Mouse (Mus musculus) forebrain, embryonic 14.5 days (tissue): ENCODE measurements around the gene Med12. TPM values are rescaled to one million over a fixed set of nuclear protein-coding genes. Genes with fewer than 3 reads are reported as not detected.

ENCODE experiments used
- ATAC-seq: fragments of 200-750 bp; cut with Nextera tagmentation; 2 replicates; pipeline ENCODE4 v1.8.0; 2017; ENCODE audit warnings: mild to moderate bottlenecking, moderate library complexity
- DNase-seq: peaks from one replicate; pipeline ENCODE4 v3.0.0-alpha.2; 2015; ENCODE audit warnings: low spot score
- H3K27ac ChIP-seq: fragments of 300-500 bp; sonication (generic); 2 replicates; pipeline ENCODE4 v1.5.1; 2014; ENCODE audit warnings: low read depth, mild to moderate bottlenecking, control low read depth, low read length, moderate library complexity
- H3K27me3 ChIP-seq: fragments of 300-500 bp; sonication (generic); replicated peaks from 2 replicates; pipeline ENCODE4 v1.6.1; 2014; ENCODE audit warnings: low read length, control low read depth, mixed read lengths; ENCODE audit not compliant: control insufficient read depth, insufficient read depth
- H3K36me3 ChIP-seq: fragments of 300-500 bp; sonication (generic); 2 replicates; pipeline ENCODE4 v1.6.1; 2014; ENCODE audit warnings: low read length, control low read depth; ENCODE audit not compliant: control insufficient read depth, insufficient read depth
- H3K4me1 ChIP-seq: fragments of 300-500 bp; sonication (generic); 2 replicates; pipeline ENCODE4 v1.6.1; 2014; ENCODE audit warnings: antibody characterized with exemption, low read length, control low read depth; ENCODE audit not compliant: control insufficient read depth, insufficient read depth
- H3K4me2 ChIP-seq: fragments of 300-500 bp; sonication (generic); 2 replicates; pipeline ENCODE4 v1.6.1; 2014; ENCODE audit warnings: mild to moderate bottlenecking, control low read depth, low read length
- H3K4me3 ChIP-seq: fragments of 300-500 bp; sonication (generic); 2 replicates; pipeline ENCODE4 v1.5.1; 2014; ENCODE audit warnings: low read depth, low read length, control low read depth
- H3K9ac ChIP-seq: fragments of 300-500 bp; sonication (generic); 2 replicates; pipeline ENCODE4 v1.6.1; 2014; ENCODE audit warnings: mild to moderate bottlenecking, low read length, control low read depth, moderate library complexity
- H3K9me3 ChIP-seq: fragments of 300-500 bp; sonication (generic); replicated peaks from 2 replicates; pipeline ENCODE4 v1.6.1; 2016; ENCODE audit warnings: low read length, control low read depth, mixed read lengths; ENCODE audit not compliant: control insufficient read depth
- WGBS: fragments of 180-500 bp; shearing (Covaris S2); extraction: QIAGEN DNeasy Blood & Tissue Kit; methylation state at CpG from one replicate; pipeline ENCODE4 v1.1.7; 2014; 5-methylcytosine and 5-hydroxymethylcytosine counted together
- polyA plus RNA-seq: library from polyadenylated mRNA; unstranded; fragments of >200 nt; fragmentation: Nextera tagmentation; extraction: Ambion mirVana; gene quantifications from 2 replicates; pipeline ENCODE4 v1.2.1, GENCODE M21; 2014

Gene Med12
- polyA plus RNA-seq, 1 experiment from 2014 or later, result 25.0 TPM

GRCm38 (mm10) chrX:101268025-101268754 lies 5.6 kb upstream of the Med12 start, which contains the start of gene Il2rg:
TSS of gene Il2rg (minus strand) at chrX:101268255.
- no peak within 1 kb of the TSS for H3K9ac ChIP-seq
- no peak within 1 kb of the TSS for H3K27ac ChIP-seq
- ATAC-seq (no peak), DNase-seq (no peak)
- no peaks in the 10 kb centered on the region for H3K36me3 ChIP-seq
- WGBS, result 77% methylated on average over 5 of the region's 5 CpGs
- H3K4me2 ChIP-seq, result no peak within 1 kb of the TSS
- H3K9me3 ChIP-seq, result no peaks in the 10 kb centered on the region
- no peaks in the 10 kb centered on the region for H3K4me1 ChIP-seq
- H3K27me3 ChIP-seq, result no peaks in the 10 kb centered on the region
- no peak within 1 kb of the TSS for H3K4me3 ChIP-seq

GRCm38 (mm10) chrX:101268755-101269124 lies 5.1 kb upstream of the Med12 start, which contains the start of gene Gm20489:
TSS of gene Gm20489 (minus strand) at chrX:101269023.
- Histone ChIP-seq H3K4me2 (no peak within 1 kb of the TSS), H3K4me3 (no peak within 1 kb of the TSS), H3K27me3 (no peaks in the 10 kb centered on the region), H3K4me1 (no peaks in the 10 kb centered on the region), H3K9ac (no peak within 1 kb of the TSS), H3K27ac (no peak within 1 kb of the TSS), H3K36me3 (no peaks in the 10 kb centered on the region), H3K9me3 (no peaks in the 10 kb centered on the region)
- ATAC-seq, result no peak
- 68% methylated on average over 3 of the region's 3 CpGs for WGBS
- no peak for DNase-seq

GRCm38 (mm10) chrX:101273410-101273809 lies 420 bp upstream of the Med12 start:
- peak overlapping the region; percentile 54 for H3K4me2 ChIP-seq
- peaks cover 10% of the 10 kb centered on the region; the same call in 1 of the 2 replicates for H3K36me3 ChIP-seq
- no peaks in the 10 kb centered on the region for H3K4me1 ChIP-seq
- WGBS, result 33% methylated on average over 6 of the region's 6 CpGs
- ATAC-seq (peak; percentile 13), DNase-seq (no peak)
- no peaks in the 10 kb centered on the region for H3K27me3 ChIP-seq
- H3K4me3 ChIP-seq, result peak overlapping the region; percentile 49
- no peak overlapping the region for H3K27ac ChIP-seq
- H3K9me3 ChIP-seq, result no peaks in the 10 kb centered on the region
- H3K9ac ChIP-seq, result peak overlapping the region; percentile 66

- no peak for ATAC-seq
- no peak overlapping the region for H3K9ac ChIP-seq
These were observed 9.0 kb downstream of the Med12 start for GRCm38 (mm10) chrX:101282813-101283212.

GRCm38 (mm10) chrX:101285534-101285933 lies 11.7 kb downstream of the Med12 start:
- DNase-seq (peak; percentile 59), ATAC-seq (peak; percentile 52; the same call in 1 of the 2 replicates)
- no peaks in the 10 kb centered on the region for H3K27me3 ChIP-seq
- WGBS, result 33% methylated on average over 6 of the region's 6 CpGs
- no peak overlapping the region for H3K4me3 ChIP-seq
- no peak overlapping the region for H3K27ac ChIP-seq
- H3K4me1 ChIP-seq, result no peaks in the 10 kb centered on the region
- H3K4me2 ChIP-seq, result no peak overlapping the region
- peaks cover 84% of the 10 kb centered on the region for H3K36me3 ChIP-seq
- no peak overlapping the region for H3K9ac ChIP-seq
- H3K9me3 ChIP-seq, result no peaks in the 10 kb centered on the region

More at GRCm38 (mm10) chrX:101282813-101283212, 9.0 kb downstream of the Med12 start:
- DNase-seq, result no peak
- H3K36me3 ChIP-seq, result peaks cover 84% of the 10 kb centered on the region
- H3K27me3 ChIP-seq, result no peaks in the 10 kb centered on the region
- no peak overlapping the region for H3K4me3 ChIP-seq
- no peak overlapping the region for H3K4me2 ChIP-seq
- no peaks in the 10 kb centered on the region for H3K9me3 ChIP-seq
- no peak overlapping the region for H3K27ac ChIP-seq
- 89% methylated on average over 6 of the region's 6 CpGs for WGBS
- no peaks in the 10 kb centered on the region for H3K4me1 ChIP-seq

GRCm38 (mm10) chrX:101285953-101286670 lies 12.3 kb downstream of the Med12 start:
- Histone ChIP-seq H3K4me3 (no peak overlapping the region), H3K9me3 (no peaks in the 10 kb centered on the region), H3K36me3 (peaks cover 80% of the 10 kb centered on the region), H3K4me1 (no peaks in the 10 kb centered on the region), H3K27ac (no peak overlapping the region), H3K9ac (no peak overlapping the region), H3K4me2 (no peak overlapping the region), H3K27me3 (no peaks in the 10 kb centered on the region)
- DNase-seq, result no peak
- 93% methylated on average over 14 of the region's 14 CpGs for WGBS
- no peak for ATAC-seq

GRCm38 (mm10) chrX:101287543-101287942 lies 13.7 kb downstream of the Med12 start:
- ATAC-seq (no peak), DNase-seq (no peak)
- no peak overlapping the region for H3K27ac ChIP-seq
- WGBS, result 94% methylated on average over 3 of the region's 3 CpGs
- no peaks in the 10 kb centered on the region for H3K4me1 ChIP-seq
- peaks cover 80% of the 10 kb centered on the region for H3K36me3 ChIP-seq
- no peak overlapping the region for H3K9ac ChIP-seq
- no peak overlapping the region for H3K4me3 ChIP-seq
- H3K9me3 ChIP-seq, result no peaks in the 10 kb centered on the region
- no peak overlapping the region for H3K4me2 ChIP-seq
- H3K27me3 ChIP-seq, result no peaks in the 10 kb centered on the region

- Histone ChIP-seq H3K27me3 (no peaks in the 10 kb centered on the region), H3K9me3 (no peaks in the 10 kb centered on the region), H3K9ac (no peak overlapping the region), H3K4me1 (no peaks in the 10 kb centered on the region), H3K27ac (no peak overlapping the region), H3K4me2 (no peak overlapping the region), H3K36me3 (peaks cover 81% of the 10 kb centered on the region), H3K4me3 (no peak overlapping the region)
- DNase-seq, result no peak
- 89% methylated on average over 6 of the region's 6 CpGs for WGBS
- ATAC-seq, result no peak
These were observed 14.6 kb downstream of the Med12 start for GRCm38 (mm10) chrX:101288432-101288831.

GRCm38 (mm10) chrX:101289037-101289436 lies 15.2 kb downstream of the Med12 start:
- peaks cover 81% of the 10 kb centered on the region for H3K36me3 ChIP-seq
- H3K4me1 ChIP-seq, result no peaks in the 10 kb centered on the region
- no peak overlapping the region for H3K4me3 ChIP-seq
- no peak overlapping the region for H3K27ac ChIP-seq
- DNase-seq (no peak), ATAC-seq (no peak)
- no peak overlapping the region for H3K9ac ChIP-seq
- 91% methylated on average over 7 of the region's 7 CpGs for WGBS
- no peaks in the 10 kb centered on the region for H3K9me3 ChIP-seq
- H3K27me3 ChIP-seq, result no peaks in the 10 kb centered on the region
- H3K4me2 ChIP-seq, result no peak overlapping the region
